Mouse (Mus musculus): ENCODE data around the gene Gys1.

DNA sequence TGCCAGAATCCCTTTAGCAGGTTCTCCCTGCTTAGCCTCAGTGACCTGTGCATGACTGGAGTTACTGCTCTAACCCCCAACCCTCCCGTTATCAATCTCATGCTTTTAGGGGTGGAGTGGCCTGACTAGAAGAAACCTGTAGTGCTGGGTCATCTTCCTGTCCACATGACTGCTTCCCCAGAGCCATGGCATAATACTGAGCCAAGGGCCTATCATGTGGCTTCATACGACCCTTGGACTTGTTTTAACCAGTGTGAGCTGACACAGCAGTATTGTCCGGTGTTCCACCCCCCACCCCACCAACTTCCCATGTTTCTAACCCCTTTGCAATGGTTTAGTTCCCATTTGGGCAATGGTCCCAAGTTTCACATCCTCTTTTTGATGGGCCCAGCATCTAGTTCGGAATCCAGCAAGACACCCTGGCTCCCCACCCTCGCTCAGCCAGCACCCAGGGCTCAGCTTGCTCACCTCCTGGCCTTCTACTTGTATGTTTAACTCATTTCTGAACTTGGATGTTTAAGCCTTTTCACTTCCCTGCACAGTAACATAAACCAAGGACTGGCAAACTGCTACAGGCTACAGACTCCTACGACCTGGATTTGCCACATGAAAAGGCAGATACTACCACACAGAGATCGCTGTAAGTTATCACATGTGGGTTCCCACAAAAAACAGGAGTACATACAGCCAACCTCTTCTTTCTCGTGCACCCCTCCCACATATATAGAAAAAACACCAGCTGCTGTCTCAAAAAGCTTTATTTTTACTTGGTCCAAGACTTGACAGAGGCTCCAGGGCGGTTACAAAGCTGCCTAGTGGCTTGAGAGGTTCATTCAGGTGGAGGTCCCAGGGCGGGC, 22.8 kb downstream of the Gys1 start:
- no peak for TF ChIP-seq CTCF (IDR thresholded peaks at IDR 0.05; ENCODE audit: low read depth)
- 0 out of 2 replicates have a peak, but pooled peaks have one; percentile 2 for TF ChIP-seq EP300 (IDR thresholded peaks at IDR 0.05; ENCODE audit: low read depth)
